9 mouse cellular contexts compared by ENCODE assay signal in the genomic region with DNA sequence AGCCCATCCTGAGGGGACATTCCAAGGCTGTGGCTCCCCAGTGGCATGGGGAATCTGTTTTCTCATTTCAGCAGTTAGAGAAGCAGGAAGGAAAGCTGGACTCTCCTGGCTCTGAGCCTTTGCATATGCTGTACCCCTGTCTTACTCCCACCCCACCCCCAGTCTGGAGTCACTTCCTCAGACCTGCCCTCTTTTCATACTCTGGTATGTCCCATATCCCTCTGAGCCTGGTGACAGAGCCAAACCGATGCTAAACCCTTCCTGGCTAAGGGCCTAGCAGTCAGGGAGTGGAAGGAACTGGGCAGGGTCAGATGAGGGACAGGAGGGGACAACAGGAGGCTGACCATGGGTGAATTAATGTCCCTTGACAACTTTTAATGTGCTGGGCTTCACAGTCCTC.
DNase-seq lines count a peak whose midpoint lies in the region; ATAC-seq lines count a peak whose summit lies in the region.
"Had no signal": no experiment of that assay in that cellular context is flagged by ENCODE, and none has a peak within 500 bp of the region (broad histone marks: within the 10 kb centered on the region; RNA-seq: fewer than 3 reads in every experiment).

No protein-coding gene starts in this region.

- no peaks in the 10 kb centered on the region for H3K4me1 ChIP-seq in embryonic facial prominence, embryonic 14.5 days (ENCODE audit: control insufficient read depth, insufficient read depth, low read length)
- peaks cover 7% of the 10 kb centered on the region; the same call in 1 of the 2 replicates for H3K4me1 ChIP-seq in embryonic facial prominence, embryonic 10.5 days
- no peaks in the 10 kb centered on the region for H3K4me1 ChIP-seq in midbrain, embryonic 14.5 days (ENCODE audit: control insufficient read depth, insufficient read depth, low read length)

- no peak overlapping the region for H3K27ac ChIP-seq in embryonic facial prominence, embryonic 14.5 days (replicated peaks; ENCODE audit: low read depth, low read length)
- no peak overlapping the region for H3K27ac ChIP-seq in embryonic facial prominence, embryonic 10.5 days (replicated peaks)
- no peak overlapping the region for H3K27ac ChIP-seq in midbrain, embryonic 14.5 days (replicated peaks; ENCODE audit: low read depth, low read length)

- H3K36me3 ChIP-seq in embryonic facial prominence, embryonic 14.5 days (ENCODE audit: control insufficient read depth, insufficient read depth, low read length), result no peaks in the 10 kb centered on the region
- no peaks in the 10 kb centered on the region for H3K36me3 ChIP-seq in embryonic facial prominence, embryonic 10.5 days (replicated peaks)
- H3K36me3 ChIP-seq in midbrain, embryonic 14.5 days (ENCODE audit: control insufficient read depth, insufficient read depth, low read length), result no peaks in the 10 kb centered on the region

- no peak overlapping the region for H3K9ac ChIP-seq in embryonic facial prominence, embryonic 14.5 days (ENCODE audit: low read depth, low read length)
- H3K9ac ChIP-seq in midbrain, embryonic 14.5 days (replicated peaks; ENCODE audit: low read length), result no peak overlapping the region

- H3K9me3 ChIP-seq in embryonic facial prominence, embryonic 14.5 days (ENCODE audit: control insufficient read depth, low read length), result 0 out of 2 replicates have a peak, but pooled peaks cover 6% of the 10 kb centered on the region
- no peaks in the 10 kb centered on the region for H3K9me3 ChIP-seq in embryonic facial prominence, embryonic 10.5 days
- H3K9me3 ChIP-seq in midbrain, embryonic 14.5 days (ENCODE audit: control insufficient read depth, low read length), result no peaks in the 10 kb centered on the region

- intact Hi-C loops in heart, postnatal 14 days (cut with DNase I), result no loop called here

- H3K4me2 ChIP-seq in embryonic facial prominence, embryonic 14.5 days (ENCODE audit: low read depth, low read length), result no peak overlapping the region
- H3K4me2 ChIP-seq in midbrain, embryonic 14.5 days (ENCODE audit: low read length), result no peak overlapping the region

- no peaks in the 10 kb centered on the region for H3K27me3 ChIP-seq in embryonic facial prominence, embryonic 14.5 days (replicated peaks; ENCODE audit: control insufficient read depth, insufficient read depth, low read length)
- no peaks in the 10 kb centered on the region for H3K27me3 ChIP-seq in embryonic facial prominence, embryonic 10.5 days (replicated peaks; ENCODE audit: low read depth, poor library complexity, severe bottlenecking)
- no peaks in the 10 kb centered on the region for H3K27me3 ChIP-seq in midbrain, embryonic 14.5 days (ENCODE audit: control insufficient read depth, insufficient read depth, low read length)

- ATAC-seq in embryonic facial prominence, embryonic 14.5 days (ENCODE audit: low read depth), result no peak
- no peak for ATAC-seq in midbrain, embryonic 14.5 days (ENCODE audit: low FRiP score, low TSS enrichment)

- DNase-seq in embryonic facial prominence, embryonic 14.5 days (ENCODE audit: low spot score), result peak; percentile 33
- no peak for DNase-seq in embryonic facial prominence, embryonic 10.5 days (ENCODE audit: low spot score)
- peak; percentile 15 for DNase-seq in adrenal gland, postnatal 10 days
- peak; percentile 13 to 18 for DNase-seq in heart, postnatal 14 days
- DNase-seq in kidney, postnatal 36 days, result peak; percentile 56 to 66
- no peak for DNase-seq in gastrocnemius, postnatal 10 days
- DNase-seq in midbrain, embryonic 14.5 days, result no peak
- DNase-seq in spleen, postnatal 4 days (ENCODE audit: low spot score in 2 of 2), result no peak
- DNase-seq: B cell, adult 2 months had no signal

- H3K4me3 ChIP-seq in embryonic facial prominence, embryonic 14.5 days (ENCODE audit: low read depth, low read length), result no peak overlapping the region
- H3K4me3 ChIP-seq in embryonic facial prominence, embryonic 10.5 days, result no peak overlapping the region
- H3K4me3 ChIP-seq in midbrain, embryonic 14.5 days (replicated peaks; ENCODE audit: low read depth, low read length), result no peak overlapping the region

- 13% methylated on average over 1 of the region's 1 CpGs for WGBS in embryonic facial prominence, embryonic 14.5 days
- 42% methylated on average over 1 of the region's 1 CpGs for WGBS in embryonic facial prominence, embryonic 10.5 days
- WGBS in midbrain, embryonic 14.5 days, result 58% methylated on average over 1 of the region's 1 CpGs

Comparison
In these comparisons a context has a peak if more than half of its experiments do, and no peak if none do; other contexts are left out.
1. DNase-seq: peak in embryonic facial prominence, embryonic 14.5 days (single experiment), adrenal gland, postnatal 10 days (single experiment), heart, postnatal 14 days (2 of 2) and kidney, postnatal 36 days (2 of 2); none in embryonic facial prominence, embryonic 10.5 days (single experiment), gastrocnemius, postnatal 10 days (single experiment), midbrain, embryonic 14.5 days (single experiment) and spleen, postnatal 4 days (0 of 2).